Mouse (Mus musculus): ENCODE measurements around the gene Rhoa. TPM values are rescaled to one million over a fixed set of nuclear protein-coding genes. Genes with fewer than 3 reads are reported as not detected.

Gene Rhoa
- polyA plus RNA-seq, 1 experiment from 2014 or later = 556 TPM

DNA sequence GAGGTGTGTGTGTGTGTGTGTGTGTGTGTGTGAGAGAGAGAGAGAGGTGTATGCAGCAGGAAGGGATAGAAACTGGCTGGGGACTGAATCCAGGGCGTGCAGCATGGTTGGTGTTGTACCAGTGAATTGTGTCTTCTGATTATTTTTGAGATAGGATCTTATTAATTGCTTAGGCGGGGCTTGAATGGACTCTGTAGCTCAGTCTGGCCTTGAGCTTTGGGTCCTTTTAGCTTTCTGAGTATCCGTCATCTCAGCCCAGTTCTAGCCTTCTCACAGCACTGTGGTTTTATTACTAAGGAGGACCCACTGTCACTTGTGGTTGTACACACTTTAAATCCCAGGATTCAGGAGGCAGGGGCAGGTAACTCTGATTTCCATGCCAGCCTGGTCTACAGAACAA is 37.4 kb downstream of the Rhoa start:
- 75% methylated on average over 3 of the region's 3 CpGs for WGBS
- no peak for ATAC-seq (ENCODE audit: low read depth)
- H3K9ac ChIP-seq (ENCODE audit: low read length) = no peak overlapping the region
- H3K4me3 ChIP-seq (ENCODE audit: low read length) = no peak overlapping the region
- no peaks in the 10 kb centered on the region for H3K27me3 ChIP-seq (ENCODE audit: control insufficient read depth, insufficient read depth, low read depth, low read length)
- no peak overlapping the region for H3K4me2 ChIP-seq (ENCODE audit: low read depth, low read length)
- peaks cover 2% of the 10 kb centered on the region; the same call in 1 of the 2 replicates for H3K36me3 ChIP-seq (ENCODE audit: control insufficient read depth, insufficient read depth, low read length)
- peaks cover 30% of the 10 kb centered on the region for H3K4me1 ChIP-seq (replicated peaks; ENCODE audit: control insufficient read depth, insufficient read depth, low read length)
- H3K9me3 ChIP-seq (ENCODE audit: control insufficient read depth, low read length) = no peaks in the 10 kb centered on the region
- H3K27ac ChIP-seq (ENCODE audit: low read length) = no peak overlapping the region

DNA sequence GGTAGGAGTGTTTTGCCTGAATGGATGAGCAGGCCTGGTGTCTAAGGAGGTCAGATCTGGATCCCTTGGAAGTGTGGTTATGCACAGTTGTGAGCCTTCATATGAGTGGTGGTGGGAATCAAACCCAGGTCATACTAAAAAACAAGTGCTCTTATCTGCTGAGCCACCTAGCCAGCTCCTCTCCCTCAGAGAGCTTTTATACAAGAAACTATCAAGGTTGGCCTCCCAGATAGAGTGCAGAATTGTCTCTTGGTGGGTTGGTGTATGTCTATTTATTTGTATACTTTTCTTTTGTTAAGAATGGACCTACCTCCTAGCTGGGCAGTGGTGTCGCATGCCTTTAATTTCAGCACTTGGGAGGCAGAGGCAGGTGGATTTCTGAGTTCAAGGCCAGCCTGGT is 37.9 kb downstream of the Rhoa start:
- Histone ChIP-seq H3K27me3 (ENCODE audit: control insufficient read depth, insufficient read depth, low read depth, low read length) (no peaks in the 10 kb centered on the region), H3K9ac (ENCODE audit: low read length) (no peak overlapping the region), H3K9me3 (ENCODE audit: control insufficient read depth, low read length) (no peaks in the 10 kb centered on the region), H3K4me1 (replicated peaks; ENCODE audit: control insufficient read depth, insufficient read depth, low read length) (peaks cover 31% of the 10 kb centered on the region), H3K27ac (ENCODE audit: low read length) (no peak overlapping the region), H3K4me2 (ENCODE audit: low read depth, low read length) (no peak overlapping the region), H3K36me3 (ENCODE audit: control insufficient read depth, insufficient read depth, low read length) (peaks cover 2% of the 10 kb centered on the region; the same call in 1 of the 2 replicates), H3K4me3 (ENCODE audit: low read length) (no peak overlapping the region)
- WGBS = 100% methylated on average over 1 of the region's 1 CpGs
- no peak for ATAC-seq (ENCODE audit: low read depth)

- WGBS = 87% methylated on average over 4 of the region's 4 CpGs
- ATAC-seq (ENCODE audit: low read depth) = no peak
- H3K4me3 ChIP-seq (ENCODE audit: low read length) = no peak overlapping the region
- H3K27me3 ChIP-seq (ENCODE audit: control insufficient read depth, insufficient read depth, low read depth, low read length) = no peaks in the 10 kb centered on the region
- no peak overlapping the region for H3K9ac ChIP-seq (ENCODE audit: low read length)
- H3K4me2 ChIP-seq (ENCODE audit: low read depth, low read length) = no peak overlapping the region
- H3K9me3 ChIP-seq (ENCODE audit: control insufficient read depth, low read length) = no peaks in the 10 kb centered on the region
- H3K27ac ChIP-seq (ENCODE audit: low read length) = no peak overlapping the region
- H3K4me1 ChIP-seq (replicated peaks; ENCODE audit: control insufficient read depth, insufficient read depth, low read length) = peaks cover 33% of the 10 kb centered on the region
- peaks cover 2% of the 10 kb centered on the region; the same call in 1 of the 2 replicates for H3K36me3 ChIP-seq (ENCODE audit: control insufficient read depth, insufficient read depth, low read length)
These were observed 38.5 kb downstream of the Rhoa start for GRCm38 (mm10) chr9:108344471-108344870.

DNA sequence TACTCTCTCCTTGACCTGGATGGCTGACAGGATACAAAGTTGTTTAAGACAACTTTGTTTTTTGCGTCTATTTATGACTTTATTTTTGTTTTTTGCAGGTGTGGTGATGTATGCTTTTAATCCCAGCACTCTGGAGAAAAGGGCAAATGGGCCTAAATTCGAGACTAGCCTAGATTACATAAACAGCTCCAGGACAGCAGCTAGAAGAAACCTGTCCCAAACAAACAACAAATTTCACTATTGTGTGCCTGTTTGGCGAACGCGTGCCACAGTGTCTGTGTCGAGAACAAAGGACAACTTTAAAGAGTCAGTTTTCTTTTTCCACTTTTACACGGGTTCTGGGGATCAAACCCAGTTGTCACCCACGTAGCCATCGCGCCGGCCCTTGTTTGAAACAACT is 41.1 kb downstream of the Rhoa start:
- H3K27me3 ChIP-seq (ENCODE audit: control insufficient read depth, insufficient read depth, low read depth, low read length) = no peaks in the 10 kb centered on the region
- 4% methylated on average over 11 of the region's 11 CpGs for WGBS
- peak overlapping the region; percentile 91 for H3K9ac ChIP-seq (ENCODE audit: low read length)
- H3K4me1 ChIP-seq (replicated peaks; ENCODE audit: control insufficient read depth, insufficient read depth, low read length) = peaks cover 14% of the 10 kb centered on the region
- H3K27ac ChIP-seq (ENCODE audit: low read length) = peak overlapping the region; percentile 97
- peaks cover 14% of the 10 kb centered on the region for H3K36me3 ChIP-seq (ENCODE audit: control insufficient read depth, insufficient read depth, low read length)
- peak overlapping the region; percentile 97 for H3K4me3 ChIP-seq (ENCODE audit: low read length)
- ATAC-seq (ENCODE audit: low read depth) = no peak; the same call in 1 of the 2 replicates
- peak overlapping the region; percentile 73 for H3K4me2 ChIP-seq (ENCODE audit: low read depth, low read length)
- no peaks in the 10 kb centered on the region for H3K9me3 ChIP-seq (ENCODE audit: control insufficient read depth, low read length)

GRCm38 (mm10) chr9:108347540-108348289 is 41.8 kb downstream of the Rhoa start, which contains the start of gene Usp4:
Gene Usp4 (plus strand): TSS chr9:108347853.
- Histone ChIP-seq H3K27ac (ENCODE audit: low read length) (peak within 1 kb of the TSS; percentile 97), H3K4me3 (ENCODE audit: low read length) (peak within 1 kb of the TSS; percentile 97), H3K27me3 (ENCODE audit: control insufficient read depth, insufficient read depth, low read depth, low read length) (no peaks in the 10 kb centered on the region), H3K4me1 (replicated peaks; ENCODE audit: control insufficient read depth, insufficient read depth, low read length) (peaks cover 11% of the 10 kb centered on the region), H3K4me2 (ENCODE audit: low read depth, low read length) (peak within 1 kb of the TSS; percentile 84), H3K36me3 (ENCODE audit: control insufficient read depth, insufficient read depth, low read length) (peaks cover 18% of the 10 kb centered on the region), H3K9me3 (ENCODE audit: control insufficient read depth, low read length) (no peaks in the 10 kb centered on the region), H3K9ac (ENCODE audit: low read length) (peak within 1 kb of the TSS; percentile 91)
- ATAC-seq (ENCODE audit: low read depth) = peak; percentile 97
- under 1% methylated on average over 69 of the region's 75 CpGs for WGBS

- H3K27me3 ChIP-seq (ENCODE audit: control insufficient read depth, insufficient read depth, low read depth, low read length) = no peaks in the 10 kb centered on the region
- H3K4me2 ChIP-seq (ENCODE audit: low read depth, low read length) = peak overlapping the region; percentile 84
- peaks cover 23% of the 10 kb centered on the region for H3K36me3 ChIP-seq (ENCODE audit: control insufficient read depth, insufficient read depth, low read length)
- WGBS = 4% methylated on average over 14 of the region's 14 CpGs
- peak overlapping the region; percentile 91 for H3K9ac ChIP-seq (ENCODE audit: low read length)
- peak overlapping the region; percentile 97 for H3K27ac ChIP-seq (ENCODE audit: low read length)
- peaks cover 11% of the 10 kb centered on the region for H3K4me1 ChIP-seq (replicated peaks; ENCODE audit: control insufficient read depth, insufficient read depth, low read length)
- H3K9me3 ChIP-seq (ENCODE audit: control insufficient read depth, low read length) = no peaks in the 10 kb centered on the region
- peak overlapping the region; percentile 97 for H3K4me3 ChIP-seq (ENCODE audit: low read length)
- ATAC-seq (ENCODE audit: low read depth) = no peak
These were observed 42.4 kb downstream of the Rhoa start for GRCm38 (mm10) chr9:108348290-108348680.

DNA sequence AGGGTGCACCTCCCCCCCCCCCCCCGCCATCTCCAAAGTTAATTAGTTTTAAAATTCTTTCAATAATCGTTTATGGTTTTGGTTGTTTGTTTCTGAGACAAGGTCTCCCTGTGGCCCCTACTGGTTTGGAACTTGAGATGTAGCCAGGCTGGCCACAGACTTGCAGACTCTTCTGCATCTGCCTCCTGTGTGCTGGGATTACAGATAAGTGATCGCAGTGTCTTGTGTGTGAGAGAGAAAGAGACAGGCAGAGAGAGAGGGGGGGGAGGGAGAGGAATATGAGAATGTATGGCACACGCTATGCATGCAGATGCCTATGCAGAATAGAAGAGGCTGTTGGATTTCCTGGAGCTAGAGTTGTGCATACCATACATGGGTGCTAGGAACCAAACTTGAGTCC is 43.8 kb downstream of the Rhoa start:
- Histone ChIP-seq H3K27me3 (ENCODE audit: control insufficient read depth, insufficient read depth, low read depth, low read length) (no peaks in the 10 kb centered on the region), H3K4me3 (ENCODE audit: low read length) (no peak overlapping the region), H3K9ac (ENCODE audit: low read length) (no peak overlapping the region), H3K9me3 (ENCODE audit: control insufficient read depth, low read length) (no peaks in the 10 kb centered on the region), H3K4me2 (ENCODE audit: low read depth, low read length) (no peak overlapping the region), H3K27ac (ENCODE audit: low read length) (no peak overlapping the region), H3K36me3 (ENCODE audit: control insufficient read depth, insufficient read depth, low read length) (peaks cover 31% of the 10 kb centered on the region), H3K4me1 (replicated peaks; ENCODE audit: control insufficient read depth, insufficient read depth, low read length) (peaks cover 11% of the 10 kb centered on the region)
- no peak for ATAC-seq (ENCODE audit: low read depth)
- 91% methylated on average over 4 of the region's 4 CpGs for WGBS

GRCm38 (mm10) chr9:108378234-108378633 is 72.3 kb downstream of the Rhoa start:
- Histone ChIP-seq H3K9ac (ENCODE audit: low read length) (no peak overlapping the region), H3K4me2 (ENCODE audit: low read depth, low read length) (no peak overlapping the region), H3K36me3 (ENCODE audit: control insufficient read depth, insufficient read depth, low read length) (peaks cover 60% of the 10 kb centered on the region), H3K27ac (ENCODE audit: low read length) (no peak overlapping the region), H3K4me1 (replicated peaks; ENCODE audit: control insufficient read depth, insufficient read depth, low read length) (no peaks in the 10 kb centered on the region), H3K27me3 (ENCODE audit: control insufficient read depth, insufficient read depth, low read depth, low read length) (no peaks in the 10 kb centered on the region), H3K9me3 (ENCODE audit: control insufficient read depth, low read length) (no peaks in the 10 kb centered on the region), H3K4me3 (ENCODE audit: low read length) (no peak overlapping the region)
- 71% methylated on average over 9 of the region's 9 CpGs for WGBS
- no peak for ATAC-seq (ENCODE audit: low read depth)

DNA sequence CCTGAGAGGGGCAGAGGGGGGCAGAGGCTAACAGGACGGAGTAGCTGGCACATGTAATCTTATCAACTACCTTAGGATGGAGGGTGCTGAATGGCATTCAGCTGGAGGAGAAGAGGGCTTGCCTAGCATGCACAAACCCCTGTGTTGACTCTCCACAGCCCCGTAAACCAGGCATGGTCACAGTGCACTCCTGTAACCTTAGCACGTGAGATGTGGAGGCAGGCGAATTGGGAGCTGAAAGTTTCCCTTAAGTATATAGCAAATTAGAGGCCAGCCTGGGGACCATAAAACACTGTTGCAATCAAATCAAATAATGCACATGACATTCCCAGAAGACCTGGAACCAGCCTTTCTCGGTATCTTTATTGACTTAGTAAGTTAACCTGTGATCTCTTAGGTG is 72.8 kb downstream of the Rhoa start:
- no peak for ATAC-seq (ENCODE audit: low read depth)
- no peaks in the 10 kb centered on the region for H3K4me1 ChIP-seq (replicated peaks; ENCODE audit: control insufficient read depth, insufficient read depth, low read length)
- H3K9ac ChIP-seq (ENCODE audit: low read length) = no peak overlapping the region
- H3K27me3 ChIP-seq (ENCODE audit: control insufficient read depth, insufficient read depth, low read depth, low read length) = no peaks in the 10 kb centered on the region
- 84% methylated on average over 5 of the region's 5 CpGs for WGBS
- H3K9me3 ChIP-seq (ENCODE audit: control insufficient read depth, low read length) = no peaks in the 10 kb centered on the region
- H3K27ac ChIP-seq (ENCODE audit: low read length) = no peak overlapping the region
- no peak overlapping the region for H3K4me3 ChIP-seq (ENCODE audit: low read length)
- peaks cover 57% of the 10 kb centered on the region for H3K36me3 ChIP-seq (ENCODE audit: control insufficient read depth, insufficient read depth, low read length)
- H3K4me2 ChIP-seq (ENCODE audit: low read depth, low read length) = no peak overlapping the region
